ENCODE assay signal across 8 mouse cellular contexts in the genomic region with DNA sequence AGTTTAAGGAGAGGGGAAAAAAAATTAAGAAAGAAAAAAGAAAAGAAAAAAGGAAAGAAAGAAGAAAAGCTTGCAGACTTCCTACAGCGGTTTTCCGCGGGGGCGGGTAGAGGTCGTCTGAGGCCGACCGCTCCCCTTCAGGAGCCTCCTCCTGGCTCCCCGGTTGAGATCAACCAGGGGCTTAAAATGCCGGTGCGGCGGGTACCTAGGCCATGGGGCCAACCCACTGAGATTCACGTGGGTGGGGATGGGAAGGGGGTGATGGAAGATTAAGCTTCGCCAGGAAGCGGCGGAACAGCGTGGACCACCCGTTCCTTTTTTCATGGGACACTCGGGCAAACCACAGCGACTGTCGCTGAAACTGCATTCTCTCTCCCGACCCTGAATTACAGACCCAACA. TPM values are rescaled to one million over a fixed set of nuclear protein-coding genes. Genes with fewer than 3 reads are reported as not detected.
DNase-seq lines count a peak whose midpoint lies in the region; ATAC-seq and TF ChIP-seq lines count a peak whose summit lies in the region.

No protein-coding gene starts in this region.

- intact Hi-C loops in left cerebral cortex, postnatal 36 days (cut with DNase I), result loop anchor here (5.0 kb wide), 1 partner anchor 175 kb away; no protein-coding TSS in a partner anchor

- H3K36me3 ChIP-seq in erythroblast, embryonic 14.5 days (ENCODE audit: control insufficient read depth), result peaks cover 11% of the 10 kb centered on the region
- peaks cover 13% of the 10 kb centered on the region for H3K36me3 ChIP-seq in G1E (replicated peaks)
- H3K36me3 ChIP-seq in hindbrain, embryonic 13.5 days, result no peaks in the 10 kb centered on the region
- no peaks in the 10 kb centered on the region for H3K36me3 ChIP-seq in midbrain, embryonic 16.5 days (ENCODE audit: control insufficient read depth, insufficient read depth, low read length)

- ATAC-seq in erythroblast, adult 5-6 weeks (replicated peaks; ENCODE audit: low FRiP score, poor library complexity, severe bottlenecking), result no peak
- no peak for ATAC-seq in G1E (ENCODE audit: extremely low read depth, insufficient number of reproducible peaks, low FRiP score, poor library complexity, severe bottlenecking)
- no peak for ATAC-seq in hindbrain, embryonic 13.5 days (ENCODE audit: low FRiP score)
- no peak for ATAC-seq in midbrain, embryonic 16.5 days

- H3K4me2 ChIP-seq in hindbrain, embryonic 13.5 days, result peak overlapping the region; percentile 98
- H3K4me2 ChIP-seq in midbrain, embryonic 16.5 days (ENCODE audit: low read length), result peak overlapping the region; percentile 96

- peaks cover 48% of the 10 kb centered on the region for H3K27me3 ChIP-seq in erythroblast, embryonic 14.5 days (ENCODE audit: control insufficient read depth)
- peaks cover 18% of the 10 kb centered on the region; the same call in 1 of the 2 replicates for H3K27me3 ChIP-seq in G1E (ENCODE audit: insufficient read depth, low read length)
- peaks cover 74% of the 10 kb centered on the region for H3K27me3 ChIP-seq in hindbrain, embryonic 13.5 days
- peaks cover 12% of the 10 kb centered on the region for H3K27me3 ChIP-seq in midbrain, embryonic 16.5 days (ENCODE audit: control insufficient read depth, insufficient read depth, low read depth, low read length)

- DNase-seq in G1E (ENCODE audit: low spot score), result no peak
- DNase-seq in frontal cortex, postnatal 10 days (ENCODE audit: low spot score in 2 of 2), result no peak
- no peak for DNase-seq in left cerebral cortex, postnatal 36 days (ENCODE audit: low spot score in 2 of 2)
- DNase-seq in left cerebral cortex, adult 9 months (ENCODE audit: low spot score in 2 of 2), result no peak

- H3K9ac ChIP-seq in hindbrain, embryonic 13.5 days, result peak overlapping the region; percentile 83
- H3K9ac ChIP-seq in midbrain, embryonic 16.5 days (ENCODE audit: low read depth, low read length), result peak overlapping the region; percentile 50

- H3K4me1 ChIP-seq in erythroblast, embryonic 14.5 days (ENCODE audit: control insufficient read depth), result peaks cover 40% of the 10 kb centered on the region
- peaks cover 21% of the 10 kb centered on the region for H3K4me1 ChIP-seq in G1E (ENCODE audit: insufficient read depth, low read depth, low read length)
- peaks cover 69% of the 10 kb centered on the region for H3K4me1 ChIP-seq in hindbrain, embryonic 13.5 days (replicated peaks)
- H3K4me1 ChIP-seq in midbrain, embryonic 16.5 days (ENCODE audit: control insufficient read depth, insufficient read depth, low read length), result peaks cover 38% of the 10 kb centered on the region

- H3K4me3 ChIP-seq in erythroblast, embryonic 14.5 days (replicated peaks), result peak overlapping the region; percentile 39
- H3K4me3 ChIP-seq in G1E (ENCODE audit: low read depth, low read length), result peak overlapping the region; percentile 42; the same call in 1 of the 2 replicates
- H3K4me3 ChIP-seq in hindbrain, embryonic 13.5 days, result peak overlapping the region; percentile 80
- peak overlapping the region; percentile 86 for H3K4me3 ChIP-seq in midbrain, embryonic 16.5 days (ENCODE audit: low read depth, low read length)

- under 1% methylated on average over 21 of the region's 21 CpGs for WGBS in hindbrain, embryonic 13.5 days
- 1% methylated on average over 21 of the region's 21 CpGs for WGBS in midbrain, embryonic 16.5 days

- no peak overlapping the region for H3K27ac ChIP-seq in hindbrain, embryonic 13.5 days
- no peak overlapping the region for H3K27ac ChIP-seq in midbrain, embryonic 16.5 days (ENCODE audit: low read length)

- no peak for TF ChIP-seq CTCF in G1E (IDR thresholded peaks at IDR 0.05; ENCODE audit: low read depth, low read length)

- peaks cover 6% of the 10 kb centered on the region; the same call in 1 of the 2 replicates for H3K9me3 ChIP-seq in erythroblast, embryonic 14.5 days (ENCODE audit: control insufficient read depth, low read length)
- peaks cover 42% of the 10 kb centered on the region for H3K9me3 ChIP-seq in G1E (replicated peaks)
- H3K9me3 ChIP-seq in hindbrain, embryonic 13.5 days, result no peaks in the 10 kb centered on the region
- no peaks in the 10 kb centered on the region for H3K9me3 ChIP-seq in midbrain, embryonic 16.5 days (replicated peaks; ENCODE audit: control insufficient read depth, low read length, poor library complexity, severe bottlenecking)

RNA-seq across cellular contexts. Expression of gene Foxp4, which starts 2.3 kb away (rescaled TPM):
- polyA plus RNA-seq in erythroblast, embryonic 14.5 days (2012), result 10.1 and 10.6 TPM in 2 replicates
- total RNA-seq in erythroblast, adult 5-6 weeks (2015; ENCODE audit: low replicate concordance), result 1.2 and 4.0 TPM in 2 replicates
- 0.51 and 0.70 TPM in 2 replicates for total RNA-seq in erythroblast, adult 5-6 weeks (2017; ENCODE audit: low replicate concordance)
- total RNA-seq in G1E (2014; fragmentation: Nextera tagmentation), result 20.2 and 21.6 TPM in 2 replicates
- 0.93 and 1.0 TPM in 2 replicates for total RNA-seq in G1E (2017)
- polyA plus RNA-seq in G1E (2012), result 54.1 and 64.6 TPM in 2 replicates
- polyA plus RNA-seq in hindbrain, embryonic 13.5 days (2015; fragmentation: Nextera tagmentation; extraction: Ambion mirVana), result 19.6 and 19.9 TPM in 2 replicates
- polyA plus RNA-seq in midbrain, embryonic 16.5 days (2015; fragmentation: Nextera tagmentation; extraction: Ambion mirVana), result 35.8 and 38.8 TPM in 2 replicates
- 10 to 100 TPM; 44.1 to 55.9 TPM for total RNA-seq in left cerebral cortex, postnatal 36 days (2021)
